In genomic region chr6:51569086-51569485, GRCm38 (mm10) we compare ENCODE assay signal across 21 mouse cellular contexts.
"Had no signal": no experiment of that assay in that cellular context is flagged by ENCODE, and none has a peak within 500 bp of the region (broad histone marks: within the 10 kb centered on the region; RNA-seq: fewer than 3 reads in every experiment).

No protein-coding gene starts in this region.

- H3K4me2 ChIP-seq: limb, embryonic 12.5 days; limb, embryonic 15.5 days; liver, embryonic 11.5 days; lung, embryonic 14.5 days; midbrain, embryonic 12.5 days; neural tube, embryonic 12.5 days had no signal

- ATAC-seq: liver, postnatal 0 days; lung, postnatal 0 days; midbrain, embryonic 16.5 days had no signal

- DNase-seq: kidney, adult 9 months; kidney, postnatal 25 days; left cerebral cortex, postnatal 4 days; liver, postnatal 0 days; lung, embryonic 14.5 days; right cerebral cortex, adult 18-20 months; right cerebral cortex, postnatal 14 days; right cerebral cortex, postnatal 4 days; thymus, adult 2 months; thymus, postnatal 14 days; thymus, postnatal 4 days had no signal

- H3K27ac ChIP-seq: limb, embryonic 12.5 days; limb, embryonic 15.5 days; liver, embryonic 14.5 days; macrophage; midbrain, embryonic 12.5 days; neural tube, embryonic 12.5 days; stomach, postnatal 0 days had no signal

- H3K4me3 ChIP-seq: limb, embryonic 12.5 days; limb, embryonic 15.5 days; midbrain, embryonic 12.5 days; neural tube, embryonic 12.5 days had no signal

- H3K9ac ChIP-seq: limb, embryonic 12.5 days; limb, embryonic 15.5 days; liver, embryonic 14.5 days; liver, postnatal 0 days; lung, embryonic 14.5 days; midbrain, embryonic 12.5 days; neural tube, embryonic 12.5 days had no signal

- H3K9me3 ChIP-seq: limb, embryonic 15.5 days; midbrain, embryonic 12.5 days; neural tube, embryonic 12.5 days had no signal

- H3K27me3 ChIP-seq: limb, embryonic 12.5 days; limb, embryonic 15.5 days; midbrain, embryonic 12.5 days; neural tube, embryonic 12.5 days had no signal

- H3K4me1 ChIP-seq: limb, embryonic 15.5 days; midbrain, embryonic 12.5 days had no signal

- H3K36me3 ChIP-seq: limb, embryonic 12.5 days; limb, embryonic 15.5 days; neural tube, embryonic 12.5 days had no signal
